Mouse (Mus musculus): ENCODE measurements at regions not wholly inside any gene's neighbourhood (a gene's known extent, or its start where the extent isn't known, plus 50 kb on each side); places are given as distances from the start of the nearest gene placed in this dataset.

- TF ChIP-seq POLR2A (IDR thresholded peaks at IDR 0.05; ENCODE audit: borderline replicate concordance, insufficient read depth, low read length) (no peak), CTCF (IDR thresholded peaks at IDR 0.05; ENCODE audit: borderline replicate concordance, insufficient read depth, low read depth, low read length) (no peak)
These were observed 80.6 kb upstream of the Olfr266 start for GRCm38 (mm10) chr3:106906668-106907067.

Data from cerebellum, adult 2 months (tissue).